Mouse (Mus musculus) forebrain, embryonic 16.5 days (tissue): Measurements from ENCODE around the gene Isg20. TPM values are rescaled to one million over a fixed set of nuclear protein-coding genes. Genes with fewer than 3 reads are reported as not detected.

ENCODE experiments used
- ATAC-seq: fragments of 200-750 bp; cut with Nextera tagmentation; 2 replicates; pipeline ENCODE4 v1.8.0; 2017; ENCODE audit warnings: mild to moderate bottlenecking, moderate library complexity
- H3K27ac ChIP-seq: fragments of 300-500 bp; sonication (generic); 2 replicates; pipeline ENCODE4 v1.5.1; 2014; ENCODE audit warnings: low read length, control low read depth
- H3K27me3 ChIP-seq: fragments of 300-500 bp; sonication (generic); replicated peaks from 2 replicates; pipeline ENCODE4 v1.6.1; 2014; ENCODE audit warnings: low read length; ENCODE audit not compliant: control insufficient read depth, insufficient read depth
- H3K36me3 ChIP-seq: fragments of 300-500 bp; sonication (generic); 2 replicates; pipeline ENCODE4 v1.6.1; 2014; ENCODE audit not compliant: control insufficient read depth, insufficient read depth
- H3K4me1 ChIP-seq: fragments of 300-500 bp; sonication (generic); replicated peaks from 2 replicates; pipeline ENCODE4 v1.6.1; 2014; ENCODE audit warnings: low read length; ENCODE audit not compliant: control insufficient read depth, insufficient read depth
- H3K4me2 ChIP-seq: fragments of 300-500 bp; sonication (generic); 2 replicates; pipeline ENCODE4 v1.6.1; 2014; ENCODE audit warnings: mild to moderate bottlenecking, low read length, control low read depth
- H3K4me3 ChIP-seq: fragments of 300-500 bp; sonication (generic); replicated peaks from 2 replicates; pipeline ENCODE4 v1.5.1; 2014; ENCODE audit warnings: mild to moderate bottlenecking, low read length, control low read depth
- H3K9ac ChIP-seq: fragments of 300-500 bp; sonication (generic); replicated peaks from 2 replicates; pipeline ENCODE4 v1.6.1; 2014; ENCODE audit warnings: low read depth, low read length, control low read depth
- H3K9me3 ChIP-seq: fragments of 300-500 bp; sonication (generic); 2 replicates; pipeline ENCODE4 v1.6.1; 2016; ENCODE audit warnings: low read length; ENCODE audit not compliant: control insufficient read depth
- WGBS: fragments of 180-500 bp; shearing (Covaris S2); extraction: QIAGEN DNeasy Blood & Tissue Kit; methylation state at CpG from one replicate; pipeline ENCODE4 v1.1.7; 2014; 5-methylcytosine and 5-hydroxymethylcytosine counted together
- polyA plus RNA-seq: library from polyadenylated mRNA; unstranded; fragments of >200 nt; fragmentation: Nextera tagmentation; extraction: Ambion mirVana; gene quantifications from 2 replicates; pipeline ENCODE4 v1.2.1, GENCODE M21; 2015

Gene Isg20
- 2.0 TPM in 2 replicates for polyA plus RNA-seq

DNA sequence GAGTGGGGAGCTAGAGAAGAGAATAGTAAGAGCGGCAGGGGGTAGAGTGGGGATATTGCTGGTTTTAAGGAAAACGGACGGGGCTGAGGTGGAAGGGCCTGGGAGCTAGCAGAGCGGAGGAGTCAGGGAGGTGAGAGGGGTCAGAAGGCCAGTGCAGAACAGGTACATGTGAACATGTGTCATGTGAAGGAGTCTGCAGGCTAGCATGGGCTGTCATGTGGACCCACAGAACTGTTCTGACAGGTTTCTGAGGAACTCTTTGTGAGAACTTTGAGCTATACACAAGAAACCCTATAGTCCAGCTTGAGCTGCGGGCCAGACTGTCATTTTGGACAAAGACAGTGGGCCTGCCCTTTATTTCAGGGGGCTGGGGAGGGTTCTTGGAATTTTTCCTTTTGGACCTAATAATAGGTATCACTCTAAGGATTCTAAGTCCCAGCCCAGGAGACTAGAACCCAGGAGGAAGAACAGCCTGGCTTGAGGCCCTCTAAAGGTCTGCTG, at the start of gene Isg20:
TSS of gene Isg20 (plus strand) at position 451 of the 501 bp plus-strand sequence.
- H3K9ac ChIP-seq: no peak within 1 kb of the TSS

DNA sequence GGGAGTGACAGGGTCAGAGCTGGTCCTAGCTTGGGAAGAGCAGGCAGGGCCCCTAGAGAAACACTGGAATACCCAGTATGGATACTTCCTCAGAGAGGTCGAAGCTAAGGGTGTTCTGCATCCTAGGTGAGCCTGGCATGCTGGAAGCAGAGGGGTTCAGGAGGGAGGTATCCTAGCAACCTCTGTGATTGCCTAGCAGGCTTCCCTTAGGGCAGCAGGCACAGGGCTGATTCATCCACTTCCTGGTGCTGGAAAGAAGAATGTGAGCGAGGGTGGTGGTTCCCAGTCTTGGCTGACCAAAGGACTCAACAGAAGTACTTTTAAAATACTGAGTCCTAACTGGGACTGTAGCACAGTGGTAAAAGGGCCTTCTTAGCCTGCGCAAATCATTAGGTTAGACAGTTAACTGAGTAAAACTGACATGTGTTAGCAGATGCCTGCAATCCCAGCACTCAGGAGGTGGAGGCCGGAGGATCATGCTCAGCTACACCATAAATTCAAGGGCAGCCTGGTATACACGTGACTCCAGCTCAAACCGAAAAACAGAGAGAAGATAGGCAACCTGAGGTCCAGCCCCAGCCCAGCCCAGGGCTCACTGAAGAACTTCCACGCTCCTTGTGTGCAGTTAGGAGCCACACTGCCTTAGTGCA, 49.3 kb upstream of the Isg20 start:
- WGBS: 82% methylated on average over 7 of the region's 7 CpGs
- Histone ChIP-seq H3K27me3 (no peaks in the 10 kb centered on the region), H3K36me3 (no peaks in the 10 kb centered on the region), H3K4me2 (no peak overlapping the region), H3K4me3 (no peak overlapping the region), H3K9ac (no peak overlapping the region), H3K9me3 (no peaks in the 10 kb centered on the region), H3K27ac (no peak overlapping the region), H3K4me1 (no peaks in the 10 kb centered on the region)
- ATAC-seq: no peak

More for the DNA sequence above, at the start of gene Isg20:
- no peak for ATAC-seq
- WGBS: 49% methylated on average over 5 of the region's 5 CpGs
- H3K4me3 ChIP-seq: 0 out of 2 replicates have a peak within 1 kb of the TSS, but pooled peaks have one; percentile 6
- peaks cover 15% of the 10 kb centered on the region for H3K4me1 ChIP-seq
- peak within 1 kb of the TSS; percentile 41 for H3K4me2 ChIP-seq
- no peak within 1 kb of the TSS for H3K27ac ChIP-seq
- H3K36me3 ChIP-seq: no peaks in the 10 kb centered on the region
- no peaks in the 10 kb centered on the region for H3K27me3 ChIP-seq
- H3K9me3 ChIP-seq: no peaks in the 10 kb centered on the region

DNA sequence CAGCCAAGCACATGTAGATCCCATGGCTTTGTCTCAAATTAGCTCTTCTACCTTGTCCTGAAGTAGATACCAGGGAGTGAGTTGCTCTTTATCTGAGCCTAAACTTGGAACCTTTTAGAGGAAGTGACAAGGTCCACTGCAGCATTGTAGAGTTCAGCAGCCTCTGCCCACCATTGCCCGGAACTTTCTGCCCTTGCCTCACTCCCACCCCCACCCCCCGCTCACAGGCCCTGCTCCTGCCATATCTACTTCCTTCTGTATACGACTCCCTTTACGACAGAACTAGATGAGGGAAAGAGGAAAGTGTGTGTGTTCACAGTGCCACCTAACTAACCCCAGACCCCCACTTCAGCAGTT, 48.8 kb upstream of the Isg20 start:
- Histone ChIP-seq H3K4me1 (no peaks in the 10 kb centered on the region), H3K9me3 (no peaks in the 10 kb centered on the region), H3K4me2 (no peak overlapping the region), H3K4me3 (no peak overlapping the region), H3K9ac (no peak overlapping the region), H3K27ac (no peak overlapping the region), H3K36me3 (no peaks in the 10 kb centered on the region), H3K27me3 (no peaks in the 10 kb centered on the region)
- 90% methylated on average over 4 of the region's 4 CpGs for WGBS
- no peak for ATAC-seq

DNA sequence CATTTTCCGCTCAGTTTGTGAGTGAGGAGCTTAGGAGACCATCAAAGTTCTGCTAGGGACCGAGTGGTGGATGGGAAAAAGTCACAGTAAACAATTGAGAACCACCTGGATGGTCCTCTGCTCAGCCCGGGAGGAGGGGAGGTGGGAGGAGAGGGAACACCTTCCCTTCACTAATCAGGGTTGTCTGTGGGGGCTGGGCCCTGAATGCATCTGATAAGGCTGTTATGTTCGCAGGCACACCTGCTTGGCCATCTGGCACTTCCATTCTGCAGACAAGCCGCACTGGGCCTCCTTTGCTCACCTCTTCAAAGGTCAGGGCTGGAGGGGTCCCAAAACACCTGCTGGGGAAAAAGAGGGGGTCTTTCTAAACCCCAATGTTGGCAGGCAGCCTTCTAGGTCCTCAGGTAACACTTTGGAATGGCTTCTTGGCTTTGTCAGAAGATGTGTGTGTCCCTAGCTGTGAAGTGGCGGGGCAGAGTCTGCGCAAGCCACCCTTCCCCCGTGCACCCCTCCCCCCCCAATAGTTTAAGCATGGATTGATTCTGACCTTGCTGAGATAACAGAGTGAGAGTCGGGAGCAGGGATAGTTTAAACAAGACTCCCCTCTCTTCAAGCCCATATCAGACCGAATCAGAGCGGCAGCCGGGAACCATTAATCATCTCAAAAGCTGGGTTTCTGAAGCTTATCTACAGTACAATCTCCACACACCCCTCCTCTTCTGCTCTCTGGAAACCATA, 47.8 kb upstream of the Isg20 start:
- no peaks in the 10 kb centered on the region for H3K9me3 ChIP-seq
- 72% methylated on average over 12 of the region's 12 CpGs for WGBS
- no peak overlapping the region for H3K4me3 ChIP-seq
- ATAC-seq: no peak
- no peak overlapping the region for H3K4me2 ChIP-seq
- no peaks in the 10 kb centered on the region for H3K4me1 ChIP-seq
- no peak overlapping the region for H3K9ac ChIP-seq
- H3K36me3 ChIP-seq: no peaks in the 10 kb centered on the region
- H3K27ac ChIP-seq: no peak overlapping the region
- no peaks in the 10 kb centered on the region for H3K27me3 ChIP-seq

DNA sequence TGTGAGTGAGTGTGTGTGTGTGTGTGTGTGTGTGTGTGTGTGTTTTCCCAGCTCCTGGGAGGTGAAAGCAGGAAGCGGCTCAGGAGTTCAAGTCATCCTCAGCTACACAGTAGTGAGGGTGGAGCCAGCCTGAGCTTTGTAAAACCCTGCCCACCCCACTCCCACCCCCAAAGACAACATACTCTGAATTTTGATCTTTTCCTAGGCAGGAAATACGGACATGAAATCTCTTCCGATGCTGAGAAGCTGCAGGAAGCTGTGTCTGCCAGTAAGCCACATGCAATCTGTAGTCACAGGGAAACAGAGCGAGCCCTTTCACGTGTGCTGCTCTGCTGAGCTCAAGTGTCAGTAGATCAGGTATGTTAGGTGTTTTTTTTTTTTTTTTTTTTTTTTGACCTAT, 44.5 kb upstream of the Isg20 start:
- H3K9me3 ChIP-seq: no peaks in the 10 kb centered on the region
- H3K9ac ChIP-seq: no peak overlapping the region
- no peak overlapping the region for H3K4me3 ChIP-seq
- no peaks in the 10 kb centered on the region for H3K36me3 ChIP-seq
- ATAC-seq: no peak
- 81% methylated on average over 5 of the region's 5 CpGs for WGBS
- H3K4me1 ChIP-seq: no peaks in the 10 kb centered on the region
- H3K4me2 ChIP-seq: no peak overlapping the region
- no peaks in the 10 kb centered on the region for H3K27me3 ChIP-seq
- no peak overlapping the region for H3K27ac ChIP-seq

DNA sequence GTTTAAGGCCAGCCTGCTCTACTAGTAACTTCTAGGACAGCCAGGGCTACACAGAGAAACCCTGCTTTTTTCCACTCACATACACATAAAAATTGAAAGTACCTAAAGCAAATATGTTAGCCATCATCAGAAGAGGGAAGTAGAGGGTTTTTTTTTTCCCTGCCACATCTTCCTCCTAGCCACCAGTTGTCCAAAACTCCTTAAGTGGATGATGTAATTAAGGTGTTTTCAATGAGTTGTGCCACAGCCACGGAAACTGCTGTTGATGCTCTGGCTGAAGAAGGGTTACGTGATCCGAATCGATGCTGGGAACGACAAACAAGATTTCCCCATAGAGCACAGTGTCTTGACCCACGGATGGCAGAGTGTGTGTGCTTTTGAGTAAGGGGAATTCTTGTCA, 40.9 kb upstream of the Isg20 start:
- 81% methylated on average over 6 of the region's 6 CpGs for WGBS
- no peak overlapping the region for H3K9ac ChIP-seq
- no peak overlapping the region for H3K4me3 ChIP-seq
- H3K9me3 ChIP-seq: no peaks in the 10 kb centered on the region
- no peaks in the 10 kb centered on the region for H3K36me3 ChIP-seq
- ATAC-seq: no peak
- no peaks in the 10 kb centered on the region for H3K27me3 ChIP-seq
- H3K4me1 ChIP-seq: no peaks in the 10 kb centered on the region
- no peak overlapping the region for H3K27ac ChIP-seq
- H3K4me2 ChIP-seq: no peak overlapping the region

DNA sequence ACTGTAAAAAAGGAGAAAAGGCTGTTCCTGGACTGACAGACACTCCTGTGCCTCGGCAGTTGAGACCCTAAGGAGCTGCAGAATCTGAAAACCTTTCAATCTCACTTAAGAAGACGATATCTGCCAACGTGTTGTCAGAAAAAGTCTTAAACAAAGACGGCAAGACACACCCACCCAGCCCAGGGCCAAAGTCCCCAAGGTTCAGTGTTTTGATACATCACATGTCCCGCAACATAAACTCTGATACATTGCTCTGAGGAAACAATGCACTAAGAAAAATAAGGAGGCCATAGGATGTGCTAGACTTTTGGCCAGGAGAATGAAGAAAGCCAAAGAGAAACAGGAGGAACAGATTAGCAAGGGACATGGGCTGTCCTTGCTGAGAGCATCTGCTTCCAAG, 40.4 kb upstream of the Isg20 start:
- H3K27me3 ChIP-seq: no peaks in the 10 kb centered on the region
- no peaks in the 10 kb centered on the region for H3K4me1 ChIP-seq
- no peak overlapping the region for H3K4me3 ChIP-seq
- H3K4me2 ChIP-seq: no peak overlapping the region
- H3K9ac ChIP-seq: no peak overlapping the region
- H3K9me3 ChIP-seq: no peaks in the 10 kb centered on the region
- 75% methylated on average over 5 of the region's 5 CpGs for WGBS
- no peak overlapping the region for H3K27ac ChIP-seq
- ATAC-seq: no peak
- H3K36me3 ChIP-seq: no peaks in the 10 kb centered on the region

DNA sequence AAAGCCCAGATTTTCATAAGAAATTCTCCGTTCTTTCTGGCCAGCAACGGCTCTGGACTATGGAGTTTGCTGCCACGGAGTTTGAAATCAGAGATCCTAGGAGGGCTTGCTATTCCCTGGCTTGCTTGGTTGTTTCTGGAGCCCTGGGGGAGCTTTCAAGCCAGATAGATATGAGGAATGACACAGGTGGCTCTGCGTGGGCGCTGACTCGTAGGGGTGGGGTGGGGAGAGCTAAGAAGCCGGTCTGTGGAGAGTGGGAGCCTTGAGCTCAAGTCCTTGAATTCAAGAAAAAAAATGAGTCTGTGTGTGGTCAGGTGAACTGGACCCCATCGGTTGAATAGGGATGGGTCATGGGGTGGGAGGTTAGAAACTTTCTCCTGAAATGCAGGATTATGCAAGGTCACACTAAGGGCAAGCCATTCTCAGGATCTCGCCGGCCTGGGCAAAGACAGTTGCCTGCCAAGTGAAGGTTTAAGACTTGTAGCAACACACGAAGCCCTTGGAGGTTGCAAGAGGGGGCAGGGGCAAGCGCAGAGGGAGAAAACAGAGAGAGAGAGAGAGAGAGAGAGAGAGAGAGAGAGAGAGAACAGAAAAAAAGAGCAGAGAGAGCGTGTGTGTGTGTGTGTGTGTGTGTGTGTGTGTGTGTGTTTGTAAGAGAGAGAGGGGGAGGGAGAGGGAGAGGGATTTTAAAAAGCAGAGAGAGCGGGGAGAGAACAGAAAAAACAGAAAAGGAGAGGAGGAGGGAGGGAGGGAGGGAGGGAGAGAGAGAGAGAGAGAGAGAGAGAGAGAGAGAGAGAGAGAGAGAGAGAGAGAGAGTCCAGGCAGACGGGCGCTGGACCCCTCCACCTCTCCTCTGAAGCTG, 31.4 kb upstream of the Isg20 start:
- H3K4me1 ChIP-seq: peaks cover 38% of the 10 kb centered on the region

DNA sequence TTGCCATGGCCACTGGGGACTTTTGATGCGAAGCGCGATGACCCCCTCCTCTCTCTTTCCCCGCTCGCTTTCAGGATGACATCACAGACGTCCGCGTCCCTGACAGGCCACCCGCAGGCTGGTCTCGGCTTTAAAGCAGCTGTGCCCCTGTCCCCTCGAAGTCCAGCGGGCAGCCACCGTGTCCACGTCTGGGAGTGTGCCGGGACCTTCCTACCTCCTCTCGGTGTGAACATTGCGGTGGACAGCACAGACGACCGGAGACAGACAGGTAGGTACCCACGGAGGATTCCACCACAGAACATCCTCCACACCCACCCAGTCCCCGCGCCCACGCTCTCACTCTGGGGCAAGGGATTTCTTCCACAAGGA, 30.8 kb upstream of the Isg20 start:
- peak overlapping the region; percentile 68 for H3K9ac ChIP-seq
- H3K4me2 ChIP-seq: peak overlapping the region; percentile 84
- no peaks in the 10 kb centered on the region for H3K27me3 ChIP-seq
- no peaks in the 10 kb centered on the region for H3K36me3 ChIP-seq
- peak; percentile 43 for ATAC-seq
- WGBS: 0% methylated on average over 23 of the region's 23 CpGs
- peak overlapping the region; percentile 50 for H3K4me3 ChIP-seq
- peak overlapping the region; percentile 88 for H3K27ac ChIP-seq
- H3K4me1 ChIP-seq: peaks cover 44% of the 10 kb centered on the region
- no peaks in the 10 kb centered on the region for H3K9me3 ChIP-seq

More for the DNA sequence above, 31.4 kb upstream of the Isg20 start:
- Histone ChIP-seq H3K4me3 (peak overlapping the region; percentile 50), H3K9ac (peak overlapping the region; percentile 68), H3K27ac (peak overlapping the region; percentile 88), H3K4me2 (peak overlapping the region; percentile 84), H3K36me3 (no peaks in the 10 kb centered on the region), H3K27me3 (no peaks in the 10 kb centered on the region), H3K9me3 (no peaks in the 10 kb centered on the region)
- 9% methylated on average over 16 of the region's 16 CpGs for WGBS
- no peak for ATAC-seq
